Mouse (Mus musculus) lung, postnatal 25 days (tissue): ENCODE measurements around the gene Acp2.

Experiments
- DNase-seq: peaks from one replicate; pipeline ENCODE4 v3.0.0; 2022; ENCODE audit warnings: low spot score

The Acp2 gene

DNA sequence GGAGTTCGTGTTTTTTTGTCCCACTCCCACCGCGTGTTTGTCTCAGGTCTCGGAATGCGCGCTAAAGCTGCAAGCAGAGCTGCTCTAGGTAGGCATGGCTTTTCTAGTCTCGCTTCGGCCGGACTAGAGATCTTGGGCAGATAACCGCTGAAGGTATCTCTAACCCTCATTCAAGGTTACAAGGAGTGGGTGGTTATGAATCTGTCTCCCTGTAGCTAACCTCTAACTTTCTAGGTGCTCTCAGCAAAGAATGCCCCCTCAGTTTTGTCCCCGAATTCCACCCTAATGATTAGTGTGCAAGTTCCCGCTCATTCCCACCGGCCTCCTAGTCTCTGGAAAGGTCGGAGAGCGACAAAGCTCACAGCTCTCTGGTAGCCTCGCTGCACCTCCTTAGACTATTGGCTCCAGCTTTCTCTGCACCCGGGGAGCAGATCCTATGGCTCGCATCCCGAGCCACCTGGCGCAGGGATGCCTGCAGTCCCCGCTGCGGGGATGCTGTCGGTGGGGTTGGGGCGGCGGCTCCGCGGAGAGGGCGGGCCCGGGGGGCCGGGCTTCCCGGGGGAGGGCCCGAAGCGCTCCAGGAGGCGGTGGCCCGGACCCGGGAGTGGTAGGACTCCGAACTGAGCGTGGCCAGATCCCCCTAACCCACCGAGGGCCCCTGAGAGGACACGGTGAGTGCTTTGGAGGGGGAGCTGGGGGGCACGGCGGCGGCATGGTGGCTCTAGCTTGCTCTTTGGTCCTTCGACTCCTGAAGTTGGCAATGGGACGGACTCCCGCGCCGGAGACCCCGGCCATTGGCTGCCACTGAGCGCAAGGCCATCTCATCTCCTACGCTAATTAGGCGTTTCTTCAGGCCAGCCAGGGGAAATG, 53.8 kb downstream of the Acp2 start:
- peak; percentile 24 for DNase-seq

DNA sequence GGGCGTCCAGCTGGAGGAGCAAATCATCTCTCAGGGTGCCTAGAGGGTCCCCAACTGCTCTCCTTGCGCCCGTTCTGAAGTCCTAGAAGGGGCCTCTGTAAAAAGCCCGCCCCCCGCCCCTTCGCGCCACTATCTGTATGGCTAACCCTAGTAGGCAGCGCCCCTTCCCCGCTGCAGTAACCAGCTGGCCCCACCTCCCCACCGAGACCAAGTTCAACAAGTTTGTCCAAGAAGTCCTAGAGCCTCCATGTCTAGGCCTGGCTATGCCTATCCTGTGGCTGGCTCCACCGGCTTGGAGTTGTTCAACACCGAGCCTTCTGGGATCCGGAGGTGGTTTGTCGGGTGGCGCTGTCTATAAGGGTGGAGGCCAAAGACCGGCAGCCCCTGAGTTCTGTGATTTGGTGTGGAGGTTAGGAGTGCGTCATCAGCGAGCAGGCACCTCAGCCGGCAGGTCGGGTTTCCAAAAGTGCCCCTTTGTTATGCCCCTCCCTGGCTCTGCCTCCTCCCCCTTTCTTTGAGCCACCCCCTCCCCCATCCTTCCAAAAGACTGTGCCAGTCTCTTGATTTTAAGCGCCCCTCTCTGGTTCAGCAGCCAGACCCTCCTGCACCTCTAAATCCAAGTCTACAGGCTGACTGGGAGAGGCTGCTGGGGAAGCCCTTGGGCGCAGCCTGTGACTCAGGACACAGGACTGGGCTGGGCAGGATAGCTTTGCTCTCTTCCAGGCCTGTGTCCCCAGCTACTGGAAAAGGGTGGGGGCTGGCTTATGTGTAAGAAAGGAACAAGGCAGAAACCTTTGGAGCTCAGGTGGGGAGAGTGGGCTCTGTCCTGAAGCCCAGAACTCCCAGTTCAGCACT, 54.7 kb downstream of the Acp2 start:
- peak; percentile 24 for DNase-seq

DNA sequence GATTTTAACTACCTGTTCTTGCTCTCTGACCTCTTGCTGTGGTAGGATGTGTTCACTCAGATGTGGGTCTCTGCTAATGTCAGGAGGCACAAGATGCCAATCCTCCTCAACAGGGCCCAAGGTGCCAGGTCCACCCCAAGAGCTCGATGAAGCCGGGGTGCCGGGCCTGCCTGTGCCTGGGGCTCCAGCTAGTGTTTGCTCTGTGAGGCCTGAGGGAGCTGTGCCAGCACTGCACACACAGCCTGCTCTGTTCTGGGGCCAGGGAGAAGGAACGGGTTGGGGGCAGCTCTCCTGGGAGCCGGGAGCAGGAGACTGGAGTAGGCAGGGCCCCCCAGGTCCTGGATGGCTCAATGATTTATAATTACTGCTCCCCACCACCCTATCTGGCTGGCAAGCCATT, 55.4 kb downstream of the Acp2 start:
- DNase-seq = no peak

GRCm38 (mm10) chr2:91258830-91259229, 56.1 kb downstream of the Acp2 start:
- no peak for DNase-seq

DNA sequence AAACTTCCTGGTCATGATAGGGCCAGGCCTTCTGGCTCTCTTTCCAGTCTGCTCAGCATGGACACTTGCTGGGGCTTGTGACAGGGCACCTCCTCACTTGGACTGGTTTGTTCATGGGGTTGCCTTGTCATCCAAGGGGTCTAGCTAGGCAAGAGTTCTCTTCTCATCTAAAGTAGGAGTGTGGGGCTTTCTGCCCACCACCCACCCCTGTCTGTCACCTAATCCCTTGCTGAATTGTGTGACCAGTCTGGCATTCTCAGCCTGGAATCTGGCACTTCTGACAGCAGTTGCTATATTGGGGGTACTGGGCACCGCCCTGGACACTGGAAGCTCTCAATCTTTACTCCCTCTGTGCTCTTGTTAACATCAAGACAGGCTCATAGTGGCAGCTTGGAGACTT, 56.8 kb downstream of the Acp2 start:
- DNase-seq = no peak
